In the genomic region with DNA sequence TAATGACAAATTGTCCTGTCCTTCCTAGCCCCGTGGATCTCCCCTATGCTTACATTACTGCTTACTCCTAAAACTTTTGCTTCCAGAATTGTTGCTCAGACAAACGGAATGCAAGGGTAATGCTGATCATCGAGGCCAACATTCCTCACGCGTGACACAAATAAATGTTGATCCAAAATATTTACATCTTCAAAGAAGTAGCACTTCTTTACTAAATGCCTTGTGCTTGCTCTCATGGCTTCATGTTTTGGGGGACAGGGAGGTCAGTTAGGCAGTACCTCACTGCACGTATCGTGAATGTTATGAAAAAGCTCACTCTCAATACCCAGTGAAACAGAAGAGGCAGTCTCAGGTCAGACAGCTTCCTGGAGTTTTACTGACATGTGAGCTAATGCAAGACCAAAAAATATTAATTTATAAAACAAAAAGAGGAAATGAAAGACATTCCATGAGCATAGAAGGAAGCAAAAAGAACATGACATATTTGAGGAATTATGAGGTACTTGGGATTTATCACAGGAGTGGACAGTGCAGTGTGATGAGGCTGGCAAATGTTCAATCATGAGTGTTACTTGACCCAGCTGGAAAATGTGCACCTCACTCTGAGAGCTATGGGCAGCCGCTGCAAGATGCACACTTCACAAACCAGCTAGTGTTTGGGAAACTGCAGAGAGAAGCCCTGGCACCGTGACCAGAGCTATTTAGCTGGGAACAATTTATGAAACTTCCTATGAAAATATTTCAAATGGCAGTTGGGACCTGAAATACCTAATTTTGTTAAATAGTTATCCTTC, we compare ENCODE assay signal across 15 mouse cellular contexts.
DNase-seq lines count a peak whose midpoint lies in the region; ATAC-seq and TF ChIP-seq lines count a peak whose summit lies in the region.
"Had no signal": no experiment of that assay in that cellular context is flagged by ENCODE, and none has a peak within 500 bp of the region (broad histone marks: within the 10 kb centered on the region; RNA-seq: fewer than 3 reads in every experiment).

No protein-coding gene starts in this region.

- H3K36me3 ChIP-seq in limb, embryonic 14.5 days (ENCODE audit: control insufficient read depth, insufficient read depth, low read length): no peaks in the 10 kb centered on the region; the same call in 1 of the 2 replicates
- H3K36me3 ChIP-seq in limb, embryonic 10.5 days: no peaks in the 10 kb centered on the region
- H3K36me3 ChIP-seq in heart, embryonic 16.5 days (ENCODE audit: control insufficient read depth, insufficient read depth): peaks cover 8% of the 10 kb centered on the region; the same call in 1 of the 2 replicates
- H3K36me3 ChIP-seq: G1E; midbrain, embryonic 12.5 days had no signal

- WGBS in limb, embryonic 14.5 days: 73% methylated on average over 9 of the region's 9 CpGs
- 91% methylated on average over 9 of the region's 9 CpGs for WGBS in limb, embryonic 10.5 days
- 38% methylated on average over 9 of the region's 9 CpGs for WGBS in heart, embryonic 16.5 days

- H3K4me2 ChIP-seq in limb, embryonic 14.5 days (replicated peaks; ENCODE audit: low read depth, low read length, severe bottlenecking): no peak overlapping the region
- H3K4me2 ChIP-seq in heart, embryonic 16.5 days (ENCODE audit: low read depth, low read length): peak overlapping the region; percentile 38; the same call in 1 of the 2 replicates
- H3K4me2 ChIP-seq: hindbrain, embryonic 14.5 days; liver, embryonic 12.5 days; midbrain, embryonic 12.5 days had no signal

- no peak for TF ChIP-seq POLR2A in limb, embryonic 14.5 days (IDR thresholded peaks at IDR 0.05; ENCODE audit: borderline replicate concordance, extremely low read depth, insufficient read depth, insufficient read length)

- H3K9ac ChIP-seq in limb, embryonic 14.5 days (ENCODE audit: low read depth, low read length, severe bottlenecking): no peak overlapping the region
- peak overlapping the region; percentile 43 for H3K9ac ChIP-seq in heart, embryonic 16.5 days (ENCODE audit: low read length)
- H3K9ac ChIP-seq: hindbrain, embryonic 14.5 days; liver, embryonic 12.5 days; midbrain, embryonic 12.5 days had no signal

- H3K9me3 ChIP-seq in limb, embryonic 14.5 days (ENCODE audit: control insufficient read depth, low read length): no peaks in the 10 kb centered on the region
- no peaks in the 10 kb centered on the region for H3K9me3 ChIP-seq in limb, embryonic 10.5 days (replicated peaks)
- H3K9me3 ChIP-seq in heart, embryonic 16.5 days (replicated peaks; ENCODE audit: control insufficient read depth, low read length): no peaks in the 10 kb centered on the region
- H3K9me3 ChIP-seq: G1E; liver, embryonic 12.5 days; midbrain, embryonic 12.5 days had no signal

- no peak overlapping the region for H3K4me3 ChIP-seq in limb, embryonic 14.5 days (replicated peaks; ENCODE audit: low read length)
- no peak overlapping the region for H3K4me3 ChIP-seq in limb, embryonic 10.5 days
- H3K4me3 ChIP-seq in heart, embryonic 16.5 days (ENCODE audit: low read length): no peak overlapping the region
- H3K4me3 ChIP-seq: erythroblast, embryonic 14.5 days; liver, embryonic 12.5 days; midbrain, embryonic 12.5 days had no signal

- H3K27me3 ChIP-seq in limb, embryonic 14.5 days (ENCODE audit: control insufficient read depth, insufficient read depth, low read length): no peaks in the 10 kb centered on the region
- no peaks in the 10 kb centered on the region for H3K27me3 ChIP-seq in limb, embryonic 10.5 days (ENCODE audit: low read depth, poor library complexity, severe bottlenecking)
- no peaks in the 10 kb centered on the region for H3K27me3 ChIP-seq in heart, embryonic 16.5 days (ENCODE audit: control insufficient read depth, insufficient read depth, low read length)
- H3K27me3 ChIP-seq: liver, embryonic 12.5 days; midbrain, embryonic 12.5 days had no signal

- no peak for ATAC-seq in limb, embryonic 14.5 days (ENCODE audit: low FRiP score, low read depth)
- peak; percentile 46; the same call in 1 of the 2 replicates for ATAC-seq in heart, embryonic 16.5 days (replicated peaks; ENCODE audit: extremely low read depth, insufficient read depth, low FRiP score)
- ATAC-seq in megakaryocyte, adult 5-6 weeks (ENCODE audit: poor library complexity, severe bottlenecking): no peak
- ATAC-seq in inflammation-experienced regulatory T-cells, adult 6 months: no peak
- ATAC-seq: activated CD4-positive, CD25-positive, alpha-beta regulatory T cell, adult 4 months; liver, embryonic 12.5 days had no signal

- peaks cover 5% of the 10 kb centered on the region; the same call in 1 of the 2 replicates for H3K4me1 ChIP-seq in limb, embryonic 14.5 days (ENCODE audit: control insufficient read depth, insufficient read depth, low read length)
- no peaks in the 10 kb centered on the region for H3K4me1 ChIP-seq in limb, embryonic 10.5 days
- H3K4me1 ChIP-seq in heart, embryonic 16.5 days (ENCODE audit: control insufficient read depth, insufficient read depth, low read length): peaks cover 31% of the 10 kb centered on the region
- H3K4me1 ChIP-seq: liver, embryonic 12.5 days; midbrain, embryonic 12.5 days had no signal

- no peak overlapping the region for H3K27ac ChIP-seq in limb, embryonic 14.5 days (replicated peaks; ENCODE audit: low read depth, low read length)
- H3K27ac ChIP-seq in limb, embryonic 10.5 days: no peak overlapping the region
- peak overlapping the region; percentile 93 for H3K27ac ChIP-seq in heart, embryonic 16.5 days (ENCODE audit: low read length)
- H3K27ac ChIP-seq: hindbrain, embryonic 14.5 days; liver, embryonic 12.5 days; midbrain, embryonic 12.5 days had no signal

- DNase-seq in adrenal gland, postnatal 14 days: peak; percentile 11
- DNase-seq in adrenal gland, adult 18-20 months (ENCODE audit: low spot score in 2 of 2): no peak
- peak; percentile 4 for DNase-seq in limb, embryonic 14.5 days (ENCODE audit: low spot score)
- no peak for DNase-seq in limb, embryonic 10.5 days (ENCODE audit: low spot score)
- DNase-seq in lung, postnatal 4 days: peak; percentile 25 to 60
- DNase-seq: layer of hippocampus, postnatal 36 days had no signal

Comparison
In these comparisons a context has a peak if more than half of its experiments do, and no peak if none do; other contexts are left out.
1. DNase-seq: peak in adrenal gland, postnatal 14 days (single experiment), limb, embryonic 14.5 days (single experiment) and lung, postnatal 4 days (2 of 2); none in adrenal gland, adult 18-20 months (0 of 2) and limb, embryonic 10.5 days (single experiment).